Mouse (Mus musculus) limb, embryonic 13.5 days (tissue): ENCODE results near the gene Gtpbp6. TPM values are rescaled to one million over a fixed set of nuclear protein-coding genes. Genes with fewer than 3 reads are reported as not detected.

Experiments used
- ATAC-seq: fragments of 200-750 bp; cut with Nextera tagmentation; 2 replicates; pipeline ENCODE4 v1.8.0; 2017; ENCODE audit warnings: low read depth, moderate number of reproducible peaks, moderate TSS enrichment; ENCODE audit not compliant: low FRiP score
- H3K27ac ChIP-seq: fragments of 300-500 bp; sonication (generic); 2 replicates; pipeline ENCODE4 v1.5.1; 2015; ENCODE audit warnings: inconsistent platforms, mild to moderate bottlenecking, moderate library complexity
- H3K27me3 ChIP-seq: fragments of 300-500 bp; sonication (generic); 2 replicates; pipeline ENCODE4 v1.6.1; 2015; ENCODE audit warnings: mild to moderate bottlenecking, inconsistent platforms
- H3K36me3 ChIP-seq: fragments of 300-500 bp; sonication (generic); 2 replicates; pipeline ENCODE4 v1.6.1; 2015; ENCODE audit warnings: inconsistent platforms, mild to moderate bottlenecking, moderate library complexity
- H3K4me1 ChIP-seq: fragments of 300-500 bp; sonication (generic); 2 replicates; pipeline ENCODE4 v1.6.1; 2015; ENCODE audit warnings: inconsistent platforms
- H3K4me2 ChIP-seq: fragments of 300-500 bp; sonication (generic); replicated peaks from 2 replicates; pipeline ENCODE4 v1.6.1; 2015; ENCODE audit warnings: inconsistent platforms, mild to moderate bottlenecking, moderate library complexity
- H3K4me3 ChIP-seq: fragments of 300-500 bp; sonication (generic); 2 replicates; pipeline ENCODE4 v1.5.1; 2015; ENCODE audit warnings: moderate library complexity, mild to moderate bottlenecking, inconsistent platforms
- H3K9ac ChIP-seq: fragments of 300-500 bp; sonication (generic); 2 replicates; pipeline ENCODE4 v1.6.1; 2015; ENCODE audit warnings: mild to moderate bottlenecking, inconsistent platforms
- H3K9me3 ChIP-seq: fragments of 300-500 bp; sonication (generic); 2 replicates; pipeline ENCODE4 v1.6.1; 2016; ENCODE audit warnings: inconsistent platforms
- WGBS: fragments of 180-500 bp; shearing (Covaris S2); methylation state at CpG from one replicate; pipeline ENCODE4 v1.1.7; 2015; 5-methylcytosine and 5-hydroxymethylcytosine counted together
- polyA plus RNA-seq: library from polyadenylated mRNA; unstranded; fragments of >200 nt; fragmentation: Nextera tagmentation; extraction: Ambion mirVana; gene quantifications from 2 replicates; pipeline ENCODE4 v1.2.1, GENCODE M21; 2015

Gene Gtpbp6
- polyA plus RNA-seq, 1 experiment from 2014 or later: 33.6 TPM

DNA sequence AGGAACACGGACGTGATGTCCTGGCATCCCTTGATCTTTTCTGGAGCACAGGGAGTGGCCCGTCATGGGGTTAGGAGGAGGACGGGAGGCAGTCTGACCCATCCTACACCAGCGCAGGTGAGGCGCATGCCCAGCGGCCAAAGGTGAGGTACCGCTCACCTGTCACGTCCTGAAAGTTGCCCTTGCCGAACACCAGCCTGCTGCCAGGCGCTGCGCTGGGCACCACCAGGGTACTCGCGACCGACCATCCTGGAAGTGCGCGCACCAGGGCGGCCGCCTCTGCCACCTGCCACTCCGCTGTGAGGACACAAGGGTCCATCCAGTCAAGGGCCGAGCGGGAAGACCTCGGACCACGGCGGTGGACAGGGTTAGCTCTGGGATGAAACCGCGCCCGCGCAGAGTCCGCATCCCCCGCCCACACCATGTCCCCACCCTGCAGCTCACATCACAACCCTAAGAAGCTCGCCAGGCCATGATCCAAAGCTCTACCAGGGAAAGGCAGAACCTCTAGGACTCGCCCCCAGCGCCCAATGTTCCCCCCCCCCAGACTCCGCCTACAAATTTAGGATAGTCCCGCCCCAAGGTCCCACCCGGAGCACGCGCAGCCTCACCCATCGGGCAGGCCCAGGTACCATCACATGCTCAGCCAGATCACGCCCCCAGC is 964 bp downstream of the Gtpbp6 start:
- Histone ChIP-seq H3K9ac (peak overlapping the region; percentile 83), H3K36me3 (peaks cover 49% of the 10 kb centered on the region), H3K4me2 (peak overlapping the region; percentile 92), H3K9me3 (0 out of 2 replicates have a peak, but pooled peaks cover 5% of the 10 kb centered on the region), H3K27ac (peak overlapping the region; percentile 99), H3K4me3 (peak overlapping the region; percentile 77), H3K4me1 (peaks cover 17% of the 10 kb centered on the region), H3K27me3 (peaks cover under 1% of the 10 kb centered on the region; the same call in 1 of the 2 replicates)
- no peak; the same call in 1 of the 2 replicates for ATAC-seq
- WGBS: 16% methylated on average over 41 of the region's 41 CpGs

DNA sequence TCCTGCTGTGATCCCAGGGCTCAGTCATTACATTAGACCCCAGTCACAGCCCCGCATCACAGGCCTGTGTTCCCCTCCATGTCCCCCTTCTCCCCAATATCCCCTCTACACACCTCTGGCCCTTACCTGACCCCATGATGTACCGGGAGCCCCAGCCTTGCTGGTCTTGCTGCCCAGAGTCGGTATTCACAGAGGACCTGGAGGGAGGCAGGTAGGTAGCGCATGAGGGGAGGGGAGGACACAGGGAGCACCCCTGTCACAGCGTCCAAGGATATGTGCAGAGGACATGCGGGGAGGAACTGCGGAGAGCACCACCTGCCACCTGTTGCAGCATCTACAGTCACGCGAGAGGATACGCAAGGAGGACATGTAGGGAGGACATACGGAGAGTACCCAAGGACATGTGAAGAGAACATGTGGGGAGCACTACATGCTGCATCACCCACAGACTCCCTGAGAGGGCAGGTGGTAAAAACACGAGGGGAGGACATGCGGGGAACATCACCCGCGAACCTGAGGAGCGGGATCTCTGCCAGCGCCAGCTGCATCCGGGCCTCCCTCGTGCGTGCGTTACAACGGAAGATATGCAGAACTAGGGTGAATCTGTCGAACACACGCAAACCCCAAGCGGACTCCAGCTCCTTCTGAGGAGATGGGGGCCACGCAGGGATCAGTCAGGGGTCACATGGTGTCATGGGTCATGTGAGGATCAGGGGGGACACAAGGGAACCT is 1.7 kb downstream of the Gtpbp6 start:
- H3K27ac ChIP-seq: no peak overlapping the region
- peaks cover 25% of the 10 kb centered on the region for H3K4me1 ChIP-seq
- 93% methylated on average over 26 of the region's 26 CpGs for WGBS
- 0 out of 2 replicates have a peak, but pooled peaks cover 5% of the 10 kb centered on the region for H3K9me3 ChIP-seq
- H3K9ac ChIP-seq: peak overlapping the region; percentile 83; the same call in 1 of the 2 replicates
- peak overlapping the region; percentile 77 for H3K4me3 ChIP-seq
- peaks cover 8% of the 10 kb centered on the region for H3K27me3 ChIP-seq
- no peak for ATAC-seq
- peaks cover 46% of the 10 kb centered on the region for H3K36me3 ChIP-seq
- H3K4me2 ChIP-seq: peak overlapping the region; percentile 92

GRCm38 (mm10) chr5:110104616-110105380 is 3.2 kb downstream of the Gtpbp6 start:
- Histone ChIP-seq H3K27me3 (peaks cover 12% of the 10 kb centered on the region), H3K9ac (no peak overlapping the region), H3K9me3 (0 out of 2 replicates have a peak, but pooled peaks cover 5% of the 10 kb centered on the region), H3K27ac (no peak overlapping the region), H3K4me1 (peaks cover 26% of the 10 kb centered on the region), H3K36me3 (peaks cover 46% of the 10 kb centered on the region), H3K4me2 (no peak overlapping the region), H3K4me3 (no peak overlapping the region)
- no peak for ATAC-seq
- 94% methylated on average over 36 of the region's 36 CpGs for WGBS

GRCm38 (mm10) chr5:110103901-110104615 is 3.9 kb downstream of the Gtpbp6 start:
- WGBS: 96% methylated on average over 27 of the region's 27 CpGs
- ATAC-seq: no peak
- Histone ChIP-seq H3K27ac (no peak overlapping the region), H3K36me3 (peaks cover 46% of the 10 kb centered on the region), H3K9ac (no peak overlapping the region), H3K9me3 (0 out of 2 replicates have a peak, but pooled peaks cover 2% of the 10 kb centered on the region), H3K4me2 (no peak overlapping the region), H3K27me3 (peaks cover 12% of the 10 kb centered on the region), H3K4me1 (peaks cover 26% of the 10 kb centered on the region), H3K4me3 (no peak overlapping the region)

- H3K9me3 ChIP-seq: no peaks in the 10 kb centered on the region
- WGBS: 94% methylated on average over 19 of the region's 19 CpGs
- no peak overlapping the region for H3K9ac ChIP-seq
- no peak overlapping the region for H3K27ac ChIP-seq
- peaks cover 12% of the 10 kb centered on the region for H3K27me3 ChIP-seq
- H3K4me1 ChIP-seq: peaks cover 26% of the 10 kb centered on the region
- H3K4me2 ChIP-seq: no peak overlapping the region
- no peak for ATAC-seq
- no peak overlapping the region for H3K4me3 ChIP-seq
- peaks cover 46% of the 10 kb centered on the region for H3K36me3 ChIP-seq
Measured at GRCm38 (mm10) chr5:110102853-110103625, 5.0 kb downstream of the Gtpbp6 start.

GRCm38 (mm10) chr5:110102429-110102828 is 5.6 kb downstream of the Gtpbp6 start:
- 88% methylated on average over 13 of the region's 13 CpGs for WGBS

DNA sequence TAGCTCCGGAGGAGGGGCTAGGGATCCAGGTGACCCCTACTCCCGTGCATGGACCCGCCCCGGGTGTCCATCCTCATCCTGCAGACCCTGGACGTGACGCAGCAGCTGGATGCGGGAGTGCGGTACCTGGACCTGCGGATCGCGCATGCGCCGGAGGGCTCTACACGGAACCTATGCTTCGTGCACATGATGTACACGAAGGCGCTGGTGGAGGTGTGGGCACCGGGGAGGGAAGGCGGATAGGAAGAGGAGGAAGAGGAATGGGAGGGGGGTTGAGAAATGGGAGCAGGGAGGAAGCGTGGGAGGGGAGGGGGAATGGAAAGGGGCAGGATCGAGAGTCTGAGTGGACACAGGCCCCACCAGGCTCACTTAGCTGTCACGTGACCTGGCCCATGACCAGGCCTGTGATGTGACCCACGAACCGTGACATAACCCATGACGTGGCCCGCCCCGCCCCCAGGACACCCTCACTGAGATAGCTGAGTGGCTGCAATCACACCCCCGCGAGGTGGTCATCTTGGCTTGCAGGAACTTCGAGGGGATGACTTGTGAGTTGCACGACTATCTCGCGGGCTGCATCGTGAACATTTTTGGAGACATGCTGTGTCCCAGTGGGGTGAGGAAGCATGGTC is 6.2 kb downstream of the Gtpbp6 start:
- WGBS: 9% methylated on average over 34 of the region's 34 CpGs
- H3K9ac ChIP-seq: peak overlapping the region; percentile 14; the same call in 1 of the 2 replicates
- peaks cover 12% of the 10 kb centered on the region for H3K27me3 ChIP-seq
- H3K27ac ChIP-seq: no peak overlapping the region
- peak overlapping the region; percentile 42 for H3K4me3 ChIP-seq
- peaks cover 45% of the 10 kb centered on the region for H3K36me3 ChIP-seq
- no peaks in the 10 kb centered on the region for H3K9me3 ChIP-seq
- peaks cover 24% of the 10 kb centered on the region for H3K4me1 ChIP-seq
- H3K4me2 ChIP-seq: peak overlapping the region; percentile 76
- 0 out of 2 replicates have a peak, but pooled peaks have one; percentile 13 for ATAC-seq

More at GRCm38 (mm10) chr5:110102429-110102828, 5.6 kb downstream of the Gtpbp6 start:
- H3K9ac ChIP-seq: no peak overlapping the region
- peak overlapping the region; percentile 76 for H3K4me2 ChIP-seq
- no peak overlapping the region; the same call in 1 of the 2 replicates for H3K4me3 ChIP-seq
- H3K27me3 ChIP-seq: peaks cover 12% of the 10 kb centered on the region
- peaks cover 46% of the 10 kb centered on the region for H3K36me3 ChIP-seq
- H3K4me1 ChIP-seq: peaks cover 26% of the 10 kb centered on the region
- ATAC-seq: no peak
- H3K9me3 ChIP-seq: no peaks in the 10 kb centered on the region
- H3K27ac ChIP-seq: no peak overlapping the region

GRCm38 (mm10) chr5:110100921-110101631 is 6.9 kb downstream of the Gtpbp6 start:
- no peak overlapping the region for H3K27ac ChIP-seq
- H3K4me2 ChIP-seq: peak overlapping the region; percentile 76
- peak overlapping the region; percentile 42 for H3K4me3 ChIP-seq
- 2% methylated on average over 36 of the region's 37 CpGs for WGBS
- ATAC-seq: peak; percentile 13
- H3K4me1 ChIP-seq: peaks cover 17% of the 10 kb centered on the region
- no peaks in the 10 kb centered on the region for H3K9me3 ChIP-seq
- H3K9ac ChIP-seq: peak overlapping the region; percentile 35; the same call in 1 of the 2 replicates
- H3K27me3 ChIP-seq: peaks cover 12% of the 10 kb centered on the region
- peaks cover 38% of the 10 kb centered on the region for H3K36me3 ChIP-seq

- WGBS: 7% methylated on average over 25 of the region's 25 CpGs
- H3K4me1 ChIP-seq: peaks cover 15% of the 10 kb centered on the region
- peaks cover 26% of the 10 kb centered on the region for H3K36me3 ChIP-seq
- no peak within 1 kb of the TSS for H3K27ac ChIP-seq
- H3K9ac ChIP-seq: no peak within 1 kb of the TSS
- H3K4me3 ChIP-seq: peak within 1 kb of the TSS; percentile 42
- peaks cover 12% of the 10 kb centered on the region for H3K27me3 ChIP-seq
- H3K9me3 ChIP-seq: no peaks in the 10 kb centered on the region
- ATAC-seq: peak; percentile 16; the same call in 1 of the 2 replicates
- H3K4me2 ChIP-seq: peak within 1 kb of the TSS; percentile 76
Measured at GRCm38 (mm10) chr5:110099656-110100580, 8.1 kb downstream of the Gtpbp6 start, which contains the start of gene Plcxd1. Gene Plcxd1 (plus strand): TSS chr5:110099969.
